Comparison of ENCODE assay signal across 27 mouse cellular contexts in the genomic region with DNA sequence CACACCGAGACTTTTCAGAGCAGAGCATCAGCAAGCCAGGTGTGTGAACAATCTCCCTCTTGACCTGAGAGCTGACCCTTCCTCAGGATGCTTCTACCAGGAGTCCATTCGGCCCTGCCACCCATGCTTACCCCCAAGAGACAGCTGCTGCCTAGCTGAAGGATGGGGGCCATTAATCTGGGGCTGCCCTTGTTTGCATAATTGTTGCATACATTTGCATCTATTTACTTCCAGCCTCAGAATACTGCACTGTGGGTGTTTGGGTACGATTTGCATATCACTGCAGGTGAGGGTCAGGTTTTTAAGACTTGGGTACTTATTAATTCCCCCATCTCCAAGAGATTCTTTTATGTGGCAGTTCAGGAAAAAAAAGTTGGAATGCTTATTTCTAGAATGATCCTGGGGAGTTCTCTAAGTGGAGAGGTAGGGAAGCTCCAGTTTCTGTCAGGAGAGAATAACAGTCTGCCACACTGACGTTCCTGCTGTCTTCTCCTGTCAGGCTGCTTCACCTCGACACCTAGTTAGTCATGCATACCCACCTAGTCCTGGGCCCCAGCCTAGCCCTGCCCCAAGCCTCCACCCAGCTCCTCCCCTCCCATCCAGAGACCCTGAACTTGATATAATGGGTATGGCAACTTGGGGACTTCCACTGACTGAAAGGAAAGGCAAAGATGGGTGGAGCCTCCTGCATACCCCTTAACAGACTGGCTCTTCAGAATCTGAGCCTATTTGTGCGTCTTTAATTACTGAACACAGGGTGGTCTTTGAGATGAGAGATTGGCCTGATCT. TPM values are rescaled to one million over a fixed set of nuclear protein-coding genes. Genes with fewer than 3 reads are reported as not detected.
DNase-seq lines count a peak whose midpoint lies in the region; ATAC-seq and TF ChIP-seq lines count a peak whose summit lies in the region.
"Had no signal": no experiment of that assay in that cellular context is flagged by ENCODE, and none has a peak within 500 bp of the region (broad histone marks: within the 10 kb centered on the region; RNA-seq: fewer than 3 reads in every experiment).

No protein-coding gene starts in this region.

- H3K9me3 ChIP-seq in midbrain, embryonic 14.5 days (ENCODE audit: control insufficient read depth, low read length) = no peaks in the 10 kb centered on the region
- H3K9me3 ChIP-seq in midbrain, postnatal 0 days (ENCODE audit: low read length) = no peaks in the 10 kb centered on the region
- no peaks in the 10 kb centered on the region for H3K9me3 ChIP-seq in forebrain, embryonic 12.5 days
- no peaks in the 10 kb centered on the region for H3K9me3 ChIP-seq in forebrain, postnatal 0 days (ENCODE audit: low read length)
- no peaks in the 10 kb centered on the region for H3K9me3 ChIP-seq in neural tube, embryonic 14.5 days (ENCODE audit: control insufficient read depth, low read length)
- H3K9me3 ChIP-seq: embryonic facial prominence, embryonic 15.5 days; G1E; limb, embryonic 10.5 days had no signal

- TF ChIP-seq CTCF in midbrain, postnatal 0 days (IDR thresholded peaks at IDR 0.05) = no peak
- TF ChIP-seq CTCF in forebrain, postnatal 0 days (IDR thresholded peaks at IDR 0.05; ENCODE audit: low read depth) = no peak

- H3K4me3 ChIP-seq in midbrain, embryonic 14.5 days (replicated peaks; ENCODE audit: low read depth, low read length) = no peak overlapping the region
- no peak overlapping the region for H3K4me3 ChIP-seq in midbrain, postnatal 0 days (ENCODE audit: low read depth, low read length)
- H3K4me3 ChIP-seq in forebrain, embryonic 12.5 days (replicated peaks) = no peak overlapping the region
- H3K4me3 ChIP-seq in forebrain, postnatal 0 days (ENCODE audit: low read depth, low read length) = no peak overlapping the region
- H3K4me3 ChIP-seq in neural tube, embryonic 14.5 days (ENCODE audit: low read depth, low read length) = no peak overlapping the region
- H3K4me3 ChIP-seq: embryonic facial prominence, embryonic 15.5 days; limb, embryonic 10.5 days had no signal

- no peaks in the 10 kb centered on the region for H3K27me3 ChIP-seq in midbrain, embryonic 14.5 days (ENCODE audit: control insufficient read depth, insufficient read depth, low read length)
- no peaks in the 10 kb centered on the region for H3K27me3 ChIP-seq in midbrain, postnatal 0 days (ENCODE audit: insufficient read depth, low read length)
- H3K27me3 ChIP-seq in forebrain, embryonic 12.5 days = no peaks in the 10 kb centered on the region
- H3K27me3 ChIP-seq in forebrain, postnatal 0 days (ENCODE audit: insufficient read depth, low read length) = no peaks in the 10 kb centered on the region
- no peaks in the 10 kb centered on the region for H3K27me3 ChIP-seq in neural tube, embryonic 14.5 days (ENCODE audit: control insufficient read depth, insufficient read depth, low read length)
- H3K27me3 ChIP-seq: embryonic facial prominence, embryonic 15.5 days had no signal

- WGBS in midbrain, embryonic 14.5 days = 25% methylated on average over 6 of the region's 6 CpGs
- WGBS in midbrain, postnatal 0 days = 27% methylated on average over 6 of the region's 6 CpGs
- WGBS in forebrain, embryonic 12.5 days = 20% methylated on average over 6 of the region's 6 CpGs
- 15% methylated on average over 6 of the region's 6 CpGs for WGBS in forebrain, postnatal 0 days
- 9% methylated on average over 6 of the region's 6 CpGs for WGBS in neural tube, embryonic 14.5 days

- no peak overlapping the region for H3K4me2 ChIP-seq in midbrain, embryonic 14.5 days (ENCODE audit: low read length)
- H3K4me2 ChIP-seq in midbrain, postnatal 0 days (ENCODE audit: low read depth, low read length, poor library complexity, severe bottlenecking) = no peak overlapping the region
- peak overlapping the region; percentile 15; the same call in 1 of the 2 replicates for H3K4me2 ChIP-seq in forebrain, embryonic 12.5 days
- H3K4me2 ChIP-seq in forebrain, postnatal 0 days (ENCODE audit: low read depth) = no peak overlapping the region
- no peak overlapping the region for H3K4me2 ChIP-seq in neural tube, embryonic 14.5 days (ENCODE audit: low read depth, low read length)
- H3K4me2 ChIP-seq: embryonic facial prominence, embryonic 15.5 days; heart, embryonic 11.5 days had no signal

- H3K36me3 ChIP-seq in midbrain, embryonic 14.5 days (ENCODE audit: control insufficient read depth, insufficient read depth, low read length) = no peaks in the 10 kb centered on the region
- no peaks in the 10 kb centered on the region for H3K36me3 ChIP-seq in midbrain, postnatal 0 days (ENCODE audit: insufficient read depth, low read length)
- no peaks in the 10 kb centered on the region for H3K36me3 ChIP-seq in forebrain, embryonic 12.5 days (replicated peaks)
- H3K36me3 ChIP-seq in forebrain, postnatal 0 days (ENCODE audit: insufficient read depth) = no peaks in the 10 kb centered on the region
- H3K36me3 ChIP-seq in neural tube, embryonic 14.5 days (ENCODE audit: control insufficient read depth, insufficient read depth, low read length) = no peaks in the 10 kb centered on the region
- H3K36me3 ChIP-seq: embryonic facial prominence, embryonic 15.5 days; G1E; limb, embryonic 10.5 days had no signal

- H3K9ac ChIP-seq in midbrain, embryonic 14.5 days (replicated peaks; ENCODE audit: low read length) = no peak overlapping the region
- H3K9ac ChIP-seq in midbrain, postnatal 0 days (replicated peaks; ENCODE audit: low read length, poor library complexity, severe bottlenecking) = no peak overlapping the region
- no peak overlapping the region for H3K9ac ChIP-seq in forebrain, embryonic 12.5 days
- no peak overlapping the region for H3K9ac ChIP-seq in forebrain, postnatal 0 days
- no peak overlapping the region for H3K9ac ChIP-seq in neural tube, embryonic 14.5 days (replicated peaks; ENCODE audit: low read depth, low read length)
- H3K9ac ChIP-seq: embryonic facial prominence, embryonic 15.5 days; liver, postnatal 0 days had no signal

- H3K27ac ChIP-seq in midbrain, embryonic 14.5 days (replicated peaks; ENCODE audit: low read depth, low read length) = peak overlapping the region; percentile 37; the same call in 1 of the 2 replicates
- H3K27ac ChIP-seq in midbrain, postnatal 0 days (ENCODE audit: low read depth, low read length) = no peak overlapping the region
- H3K27ac ChIP-seq in forebrain, embryonic 12.5 days = peak overlapping the region; percentile 78
- H3K27ac ChIP-seq in forebrain, postnatal 0 days (ENCODE audit: low read depth, low read length) = no peak overlapping the region
- H3K27ac ChIP-seq in neural tube, embryonic 14.5 days (ENCODE audit: low read depth, low read length) = peak overlapping the region; percentile 57
- H3K27ac ChIP-seq: embryonic facial prominence, embryonic 15.5 days; limb, embryonic 10.5 days had no signal

- DNase-seq in midbrain, embryonic 14.5 days = peak; percentile 39
- DNase-seq in midbrain, postnatal 0 days (ENCODE audit: low spot score) = no peak
- no peak for DNase-seq in forebrain, postnatal 0 days
- no peak for DNase-seq in ovary, postnatal 10 days (ENCODE audit: low spot score)
- no peak for DNase-seq in cerebellum, adult 18-20 months
- DNase-seq: adrenal gland, postnatal 14 days; cerebellum, adult 11 months; cerebellum, postnatal 25 days; embryo, embryonic 11 days; heart, postnatal 10 days; kidney, adult 8-10 months; kidney, postnatal 25 days; liver, postnatal 0 days; lung, postnatal 10 days; thymus, postnatal 36 days had no signal

- 0 out of 2 replicates have a peak, but pooled peaks cover 12% of the 10 kb centered on the region for H3K4me1 ChIP-seq in midbrain, embryonic 14.5 days (ENCODE audit: control insufficient read depth, insufficient read depth, low read length)
- H3K4me1 ChIP-seq in midbrain, postnatal 0 days (ENCODE audit: insufficient read depth, low read length) = no peaks in the 10 kb centered on the region; the same call in 1 of the 2 replicates
- H3K4me1 ChIP-seq in forebrain, embryonic 12.5 days = peaks cover 18% of the 10 kb centered on the region
- 0 out of 2 replicates have a peak, but pooled peaks cover 3% of the 10 kb centered on the region for H3K4me1 ChIP-seq in forebrain, postnatal 0 days (ENCODE audit: insufficient read depth)
- 0 out of 2 replicates have a peak, but pooled peaks cover 3% of the 10 kb centered on the region for H3K4me1 ChIP-seq in neural tube, embryonic 14.5 days (ENCODE audit: control insufficient read depth, insufficient read depth, low read length)
- H3K4me1 ChIP-seq: embryonic facial prominence, embryonic 15.5 days; limb, embryonic 10.5 days had no signal

- no peak for ATAC-seq in midbrain, embryonic 14.5 days (ENCODE audit: low FRiP score, low TSS enrichment)
- ATAC-seq in midbrain, postnatal 0 days (ENCODE audit: low FRiP score) = no peak
- peak; percentile 79 for ATAC-seq in forebrain, embryonic 12.5 days (ENCODE audit: low FRiP score)
- peak; percentile 53; the same call in 1 of the 2 replicates for ATAC-seq in forebrain, postnatal 0 days
- ATAC-seq in neural tube, embryonic 14.5 days (ENCODE audit: low read depth) = peak; percentile 65; the same call in 1 of the 2 replicates
- ATAC-seq: liver, postnatal 0 days had no signal

RNA-seq across cellular contexts. Expression of gene Tbc1d21, which starts 14.8 kb away (rescaled TPM):
- polyA plus RNA-seq in midbrain, embryonic 14.5 days (2014; fragmentation: Nextera tagmentation; extraction: Ambion mirVana) = not detected in 2 replicates
- not detected in 2 replicates for total RNA-seq in midbrain, postnatal 0 days (2014; rRNA removed)
- not detected in 2 replicates for polyA plus RNA-seq in midbrain, postnatal 0 days (2015; fragmentation: Nextera tagmentation; extraction: Ambion mirVana)
- polyA plus RNA-seq in forebrain, embryonic 12.5 days (2016; fragmentation: Nextera tagmentation; extraction: Ambion mirVana) = not detected in 2 replicates
- total RNA-seq in forebrain, postnatal 0 days (2014; rRNA removed) = not detected in 2 replicates
- not detected in 2 replicates for polyA plus RNA-seq in forebrain, postnatal 0 days (2015; fragmentation: Nextera tagmentation; extraction: Ambion mirVana)
- polyA plus RNA-seq in neural tube, embryonic 14.5 days (2014; fragmentation: Nextera tagmentation; extraction: Ambion mirVana) = not detected in 2 replicates
- total RNA-seq: adrenal gland, postnatal 14 days; G1E; gastrocnemius, adult 18-20 months; heart, postnatal 10 days; layer of hippocampus, adult 8-10 months; left cerebral cortex, adult 18-20 months; liver, adult 2 months; megakaryocyte progenitor cell, adult 5-6 weeks had no signal
- polyA plus RNA-seq: embryonic facial prominence, embryonic 15.5 days; G1E; heart, embryonic 11.5 days; limb, embryonic 10.5 days; liver, adult 2 months; liver, postnatal 0 days; stomach, embryonic 14.5 days had no signal

RNA-seq across cellular contexts. Expression of gene Loxl1, which starts 42.5 kb away (rescaled TPM):
- polyA plus RNA-seq in midbrain, embryonic 14.5 days (2014; fragmentation: Nextera tagmentation; extraction: Ambion mirVana) = 2.7 and 5.6 TPM in 2 replicates
- 5.9 and 10.6 TPM in 2 replicates for total RNA-seq in midbrain, postnatal 0 days (2014; rRNA removed)
- polyA plus RNA-seq in midbrain, postnatal 0 days (2015; fragmentation: Nextera tagmentation; extraction: Ambion mirVana) = 6.6 and 7.0 TPM in 2 replicates
- 9.1 and 10.9 TPM in 2 replicates for polyA plus RNA-seq in forebrain, embryonic 12.5 days (2016; fragmentation: Nextera tagmentation; extraction: Ambion mirVana)
- total RNA-seq in forebrain, postnatal 0 days (2014; rRNA removed) = 6.0 and 9.4 TPM in 2 replicates
- 8.0 and 9.6 TPM in 2 replicates for polyA plus RNA-seq in forebrain, postnatal 0 days (2015; fragmentation: Nextera tagmentation; extraction: Ambion mirVana)
- polyA plus RNA-seq in neural tube, embryonic 14.5 days (2014; fragmentation: Nextera tagmentation; extraction: Ambion mirVana) = 1.2 and 8.6 TPM in 2 replicates
- total RNA-seq: G1E; megakaryocyte progenitor cell, adult 5-6 weeks had no signal
- polyA plus RNA-seq: G1E had no signal

Comparison
In these comparisons a context has a peak if more than half of its experiments do, and no peak if none do; other contexts are left out.
1. H3K27ac ChIP-seq: peak in midbrain, embryonic 14.5 days (single experiment), forebrain, embryonic 12.5 days (single experiment) and neural tube, embryonic 14.5 days (single experiment); none in midbrain, postnatal 0 days (single experiment) and forebrain, postnatal 0 days (single experiment).
2. ATAC-seq: peak in forebrain, embryonic 12.5 days (single experiment), forebrain, postnatal 0 days (single experiment) and neural tube, embryonic 14.5 days (single experiment); none in midbrain, embryonic 14.5 days (single experiment) and midbrain, postnatal 0 days (single experiment).